In genomic region chr12:77789871-77790270, GRCm38 (mm10) we compare ENCODE assay signal across 8 mouse cellular contexts.
A peak's percentile ranks its signal among the peaks of the same experiment; 100 is the strongest.
DNase-seq lines count a peak whose midpoint lies in the region; ATAC-seq and TF ChIP-seq lines count a peak whose summit lies in the region.

No protein-coding gene starts in this region.

- WGBS in heart, postnatal 0 days, result 33% methylated on average over 14 of the region's 14 CpGs
- WGBS in forebrain, embryonic 11.5 days, result 17% methylated on average over 14 of the region's 14 CpGs
- 29% methylated on average over 14 of the region's 14 CpGs for WGBS in intestine, embryonic 14.5 days
- WGBS in midbrain, embryonic 14.5 days, result 13% methylated on average over 14 of the region's 14 CpGs

- peak overlapping the region; percentile 44 for H3K4me2 ChIP-seq in heart, postnatal 0 days (ENCODE audit: low read depth, low read length)
- peak overlapping the region; percentile 49 for H3K4me2 ChIP-seq in forebrain, embryonic 11.5 days (ENCODE audit: low read depth, low read length, severe bottlenecking)
- H3K4me2 ChIP-seq in intestine, embryonic 14.5 days (ENCODE audit: low read length), result peak overlapping the region; percentile 44
- peak overlapping the region; percentile 52 for H3K4me2 ChIP-seq in midbrain, embryonic 14.5 days (ENCODE audit: low read length)

- H3K9me3 ChIP-seq in heart, postnatal 0 days (replicated peaks; ENCODE audit: control insufficient read depth, low read length), result no peaks in the 10 kb centered on the region
- H3K9me3 ChIP-seq in forebrain, embryonic 11.5 days (ENCODE audit: control insufficient read depth, low read length), result no peaks in the 10 kb centered on the region
- no peaks in the 10 kb centered on the region for H3K9me3 ChIP-seq in intestine, embryonic 14.5 days (ENCODE audit: control insufficient read depth, low read length)
- no peaks in the 10 kb centered on the region for H3K9me3 ChIP-seq in midbrain, embryonic 14.5 days (ENCODE audit: control insufficient read depth, low read length)

- H3K27me3 ChIP-seq in heart, postnatal 0 days (ENCODE audit: control insufficient read depth, insufficient read depth, low read length), result 0 out of 2 replicates have a peak, but pooled peaks cover 3% of the 10 kb centered on the region
- H3K27me3 ChIP-seq in forebrain, embryonic 11.5 days (ENCODE audit: control insufficient read depth, insufficient read depth, low read length), result no peaks in the 10 kb centered on the region; the same call in 1 of the 2 replicates
- no peaks in the 10 kb centered on the region for H3K27me3 ChIP-seq in intestine, embryonic 14.5 days (replicated peaks; ENCODE audit: control insufficient read depth, insufficient read depth, low read length)
- H3K27me3 ChIP-seq in midbrain, embryonic 14.5 days (ENCODE audit: control insufficient read depth, insufficient read depth, low read length), result no peaks in the 10 kb centered on the region

- TF ChIP-seq EP300 in heart, postnatal 0 days (IDR thresholded peaks at IDR 0.05; ENCODE audit: low read depth), result no peak

- no peak overlapping the region for H3K27ac ChIP-seq in heart, postnatal 0 days (ENCODE audit: low read depth)
- H3K27ac ChIP-seq in forebrain, embryonic 11.5 days (ENCODE audit: low read depth, low read length), result no peak overlapping the region
- no peak overlapping the region for H3K27ac ChIP-seq in intestine, embryonic 14.5 days (ENCODE audit: low read depth)
- 0 out of 2 replicates have a peak overlapping the region, but pooled peaks have one; percentile 13 for H3K27ac ChIP-seq in midbrain, embryonic 14.5 days (replicated peaks; ENCODE audit: low read depth, low read length)

- DNase-seq in heart, postnatal 0 days (ENCODE audit: low spot score), result no peak
- no peak for DNase-seq in heart, adult 18-20 months
- no peak for DNase-seq in forebrain, embryonic 11.5 days (ENCODE audit: low spot score)
- no peak for DNase-seq in intestine, embryonic 14.5 days (ENCODE audit: low spot score)
- no peak for DNase-seq in midbrain, embryonic 14.5 days
- no peak for DNase-seq in cerebellum, adult 11-12 months
- no peak for DNase-seq in natural killer cell, adult 2 months (ENCODE audit: low spot score in 2 of 2)
- no peak for DNase-seq in adrenal gland, postnatal 25 days

- H3K9ac ChIP-seq in heart, postnatal 0 days (replicated peaks; ENCODE audit: low read depth, low read length), result no peak overlapping the region
- no peak overlapping the region for H3K9ac ChIP-seq in forebrain, embryonic 11.5 days (ENCODE audit: low read length)
- H3K9ac ChIP-seq in intestine, embryonic 14.5 days (ENCODE audit: low read length), result no peak overlapping the region
- H3K9ac ChIP-seq in midbrain, embryonic 14.5 days (replicated peaks; ENCODE audit: low read length), result 0 out of 2 replicates have a peak overlapping the region, but pooled peaks have one; percentile 21

- H3K4me3 ChIP-seq in heart, postnatal 0 days (ENCODE audit: low read depth, low read length), result no peak overlapping the region; the same call in 1 of the 2 replicates
- H3K4me3 ChIP-seq in forebrain, embryonic 11.5 days (ENCODE audit: low read depth, low read length), result peak overlapping the region; percentile 14; the same call in 1 of the 2 replicates
- peak overlapping the region; percentile 11; the same call in 1 of the 2 replicates for H3K4me3 ChIP-seq in intestine, embryonic 14.5 days (ENCODE audit: low read depth, low read length)
- H3K4me3 ChIP-seq in midbrain, embryonic 14.5 days (replicated peaks; ENCODE audit: low read depth, low read length), result peak overlapping the region; percentile 22

- no peak for TF ChIP-seq CTCF in heart, postnatal 0 days (IDR thresholded peaks at IDR 0.05; ENCODE audit: low read depth)

- no peak for ATAC-seq in heart, postnatal 0 days (ENCODE audit: insufficient read depth, low read depth)
- no peak for ATAC-seq in forebrain, embryonic 11.5 days (replicated peaks; ENCODE audit: low FRiP score)
- ATAC-seq in intestine, embryonic 14.5 days (replicated peaks; ENCODE audit: low FRiP score, low TSS enrichment, low read depth), result no peak
- no peak for ATAC-seq in midbrain, embryonic 14.5 days (ENCODE audit: low FRiP score, low TSS enrichment)

- peaks cover 18% of the 10 kb centered on the region for H3K4me1 ChIP-seq in heart, postnatal 0 days (ENCODE audit: control insufficient read depth, insufficient read depth)
- 0 out of 2 replicates have a peak, but pooled peaks cover 6% of the 10 kb centered on the region for H3K4me1 ChIP-seq in forebrain, embryonic 11.5 days (replicated peaks; ENCODE audit: control insufficient read depth, insufficient read depth, low read length)
- H3K4me1 ChIP-seq in intestine, embryonic 14.5 days (replicated peaks; ENCODE audit: control insufficient read depth, insufficient read depth, low read length), result 0 out of 2 replicates have a peak, but pooled peaks cover 3% of the 10 kb centered on the region
- peaks cover 16% of the 10 kb centered on the region for H3K4me1 ChIP-seq in midbrain, embryonic 14.5 days (ENCODE audit: control insufficient read depth, insufficient read depth, low read length)

- no peaks in the 10 kb centered on the region for H3K36me3 ChIP-seq in heart, postnatal 0 days (replicated peaks; ENCODE audit: control insufficient read depth, insufficient read depth, low read length)
- no peaks in the 10 kb centered on the region for H3K36me3 ChIP-seq in forebrain, embryonic 11.5 days (ENCODE audit: control insufficient read depth, insufficient read depth, low read length)
- H3K36me3 ChIP-seq in intestine, embryonic 14.5 days (ENCODE audit: control insufficient read depth, insufficient read depth, low read length), result no peaks in the 10 kb centered on the region
- H3K36me3 ChIP-seq in midbrain, embryonic 14.5 days (ENCODE audit: control insufficient read depth, insufficient read depth, low read length), result no peaks in the 10 kb centered on the region
